Mouse (Mus musculus) embryonic facial prominence, embryonic 13.5 days (tissue): ENCODE measurements around the gene Slc7a8. TPM values are rescaled to one million over a fixed set of nuclear protein-coding genes. Genes with fewer than 3 reads are reported as not detected.
A peak's percentile ranks its signal among the peaks of the same experiment; 100 is the strongest.

Experiments used
- ATAC-seq: fragments of 200-750 bp; cut with Nextera tagmentation; 2 replicates; pipeline ENCODE4 v1.8.0; 2017; ENCODE audit warnings: low read depth; ENCODE audit not compliant: insufficient number of reproducible peaks, insufficient read depth, low FRiP score, low TSS enrichment
- H3K27ac ChIP-seq: fragments of 300-500 bp; sonication (generic); 2 replicates; pipeline ENCODE4 v1.5.1; 2015; ENCODE audit warnings: moderate library complexity, mild to moderate bottlenecking, inconsistent platforms
- H3K27me3 ChIP-seq: fragments of 300-500 bp; sonication (generic); 2 replicates; pipeline ENCODE4 v1.6.1; 2015; ENCODE audit warnings: mild to moderate bottlenecking, inconsistent platforms
- H3K36me3 ChIP-seq: fragments of 300-500 bp; sonication (generic); 2 replicates; pipeline ENCODE4 v1.6.1; 2015; ENCODE audit warnings: mild to moderate bottlenecking, inconsistent platforms
- H3K4me1 ChIP-seq: fragments of 300-500 bp; sonication (generic); 2 replicates; pipeline ENCODE4 v1.6.1; 2015; ENCODE audit warnings: inconsistent platforms
- H3K4me2 ChIP-seq: fragments of 300-500 bp; sonication (generic); 2 replicates; pipeline ENCODE4 v1.6.1; 2015; ENCODE audit warnings: moderate library complexity, mild to moderate bottlenecking, inconsistent platforms
- H3K4me3 ChIP-seq: fragments of 300-500 bp; sonication (generic); 2 replicates; pipeline ENCODE4 v1.5.1; 2015; ENCODE audit warnings: mild to moderate bottlenecking, inconsistent platforms
- H3K9ac ChIP-seq: fragments of 300-500 bp; sonication (generic); 2 replicates; pipeline ENCODE4 v1.6.1; 2015; ENCODE audit warnings: mild to moderate bottlenecking, inconsistent platforms
- H3K9me3 ChIP-seq: fragments of 300-500 bp; sonication (generic); 2 replicates; pipeline ENCODE4 v1.6.1; 2016; ENCODE audit warnings: inconsistent platforms
- WGBS: fragments of 180-500 bp; shearing (Covaris S2); methylation state at CpG from one replicate; pipeline ENCODE4 v1.1.7; 2015; ENCODE audit warnings: mixed read lengths; 5-methylcytosine and 5-hydroxymethylcytosine counted together
- polyA plus RNA-seq: library from polyadenylated mRNA; unstranded; fragments of >200 nt; fragmentation: Nextera tagmentation; extraction: Ambion mirVana; gene quantifications from 2 replicates; pipeline ENCODE4 v1.2.1, GENCODE M21; 2015

The Slc7a8 gene
- polyA plus RNA-seq, 1 experiment from 2014 or later: 2.9 TPM

DNA sequence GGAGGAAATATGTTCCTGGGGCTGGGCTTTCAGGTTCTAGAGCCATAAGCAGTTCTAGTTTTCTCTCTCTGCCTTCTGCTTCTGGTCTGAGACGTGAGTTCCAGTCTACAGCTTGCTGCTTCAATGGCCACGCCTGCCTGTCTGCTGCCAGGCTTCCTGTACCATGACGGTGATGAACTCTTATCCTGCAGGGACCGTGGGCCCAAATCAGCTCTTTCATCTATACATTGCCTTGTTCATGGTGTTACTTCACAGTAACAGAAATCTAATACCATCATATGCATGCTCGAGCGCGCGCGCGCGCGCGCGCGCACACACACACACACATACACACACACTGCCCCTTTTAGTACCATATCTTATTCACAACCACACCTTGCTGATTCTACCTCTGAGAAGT, 15.0 kb upstream of the Slc7a8 start:
- Histone ChIP-seq H3K4me1 (no peaks in the 10 kb centered on the region), H3K9ac (no peak overlapping the region), H3K9me3 (no peaks in the 10 kb centered on the region), H3K4me3 (no peak overlapping the region), H3K4me2 (no peak overlapping the region), H3K27ac (no peak overlapping the region), H3K36me3 (no peaks in the 10 kb centered on the region), H3K27me3 (peaks cover 10% of the 10 kb centered on the region; the same call in 1 of the 2 replicates)
- no peak for ATAC-seq
- 89% methylated on average over 15 of the region's 15 CpGs for WGBS

DNA sequence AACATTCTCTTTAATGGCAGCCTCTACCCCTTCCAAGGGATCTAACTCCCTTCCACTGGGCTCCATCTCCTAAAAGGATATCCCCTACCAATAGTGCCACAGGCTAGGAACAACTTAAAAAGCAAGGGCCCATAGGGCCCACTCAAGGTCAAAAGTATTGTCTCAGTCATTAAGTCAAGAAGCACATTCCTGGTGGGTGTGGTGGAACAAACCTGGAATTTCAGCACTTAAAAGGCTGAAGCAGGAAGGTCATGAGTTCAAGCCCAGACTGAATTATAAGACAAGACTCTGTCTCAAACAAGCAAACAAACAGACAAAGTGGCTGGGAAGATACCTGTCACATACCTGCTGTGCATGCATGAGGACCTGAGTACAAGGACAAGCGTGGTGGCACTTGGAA, 14.2 kb upstream of the Slc7a8 start:
- Histone ChIP-seq H3K27me3 (peaks cover 10% of the 10 kb centered on the region; the same call in 1 of the 2 replicates), H3K27ac (no peak overlapping the region), H3K9ac (no peak overlapping the region), H3K4me3 (no peak overlapping the region), H3K4me2 (no peak overlapping the region), H3K36me3 (no peaks in the 10 kb centered on the region), H3K9me3 (no peaks in the 10 kb centered on the region), H3K4me1 (no peaks in the 10 kb centered on the region)
- ATAC-seq: no peak
- WGBS: 80% methylated on average over 1 of the region's 1 CpGs

DNA sequence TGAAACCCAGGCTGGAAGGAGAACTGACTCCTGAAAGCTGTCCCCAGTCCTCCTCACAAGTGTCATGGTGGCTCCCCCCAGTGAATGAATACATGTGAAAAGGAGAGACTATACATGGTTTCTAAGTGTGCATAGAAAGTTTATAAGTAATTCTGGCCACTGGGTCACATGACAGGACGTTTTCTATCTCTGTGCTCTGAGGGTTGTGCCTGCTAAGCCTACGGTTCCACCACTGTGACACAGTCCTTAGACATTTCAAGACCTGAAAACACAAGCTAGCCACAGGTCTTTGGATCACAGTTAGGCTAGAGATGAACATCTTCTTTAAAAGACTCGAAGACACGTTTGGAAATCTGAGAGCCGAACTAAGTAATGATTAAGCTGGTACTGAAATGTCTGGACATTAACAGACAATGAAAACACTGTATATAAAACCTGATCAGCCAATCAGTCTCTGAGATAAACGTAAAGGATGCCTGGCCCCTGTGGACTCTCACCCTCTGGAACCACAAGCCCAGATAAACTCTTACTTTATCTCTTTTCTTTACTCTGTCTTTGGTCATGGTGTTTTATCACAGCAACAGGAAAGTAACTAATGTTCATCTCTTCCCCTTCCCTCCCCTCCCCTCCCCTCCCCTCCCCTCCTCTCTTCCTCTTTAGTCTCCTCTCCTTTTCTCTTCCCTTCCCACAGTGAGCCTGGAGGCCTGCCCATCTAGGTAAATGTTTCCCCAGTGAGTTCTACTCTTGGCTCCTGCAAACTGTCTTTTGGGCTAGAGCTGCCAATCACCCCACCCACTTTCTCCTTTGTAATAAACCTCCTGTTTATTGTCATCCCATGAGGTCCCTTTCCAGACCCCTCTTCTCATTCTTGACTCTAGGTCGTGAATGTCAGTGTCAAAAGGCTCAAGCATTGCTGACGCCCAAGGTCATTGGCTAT, 12.4 kb upstream of the Slc7a8 start:
- 79% methylated on average over 8 of the region's 8 CpGs for WGBS
- ATAC-seq: no peak
- Histone ChIP-seq H3K4me2 (no peak overlapping the region), H3K36me3 (no peaks in the 10 kb centered on the region), H3K27ac (no peak overlapping the region), H3K9me3 (no peaks in the 10 kb centered on the region), H3K27me3 (no peaks in the 10 kb centered on the region), H3K4me1 (no peaks in the 10 kb centered on the region), H3K9ac (no peak overlapping the region), H3K4me3 (no peak overlapping the region)

DNA sequence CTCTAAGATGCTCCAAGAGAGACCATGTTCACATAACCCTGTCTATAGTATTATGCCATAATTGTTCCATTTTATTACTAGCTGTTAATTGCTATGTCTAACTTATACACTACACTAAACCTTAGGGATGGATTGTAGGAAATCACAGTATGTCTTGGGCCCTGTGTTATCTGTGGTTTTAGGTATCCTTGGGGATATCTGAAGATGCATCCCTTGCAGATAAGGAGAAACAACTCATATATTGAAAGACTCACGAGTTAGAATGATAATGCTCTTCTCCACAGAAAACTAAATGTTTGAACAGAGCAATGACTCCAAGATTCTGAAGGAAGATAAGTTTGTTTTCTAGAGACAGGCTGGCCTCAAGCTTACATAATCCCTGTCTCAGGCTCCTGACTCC, 11.6 kb upstream of the Slc7a8 start:
- no peak overlapping the region for H3K9ac ChIP-seq
- H3K9me3 ChIP-seq: no peaks in the 10 kb centered on the region
- H3K36me3 ChIP-seq: no peaks in the 10 kb centered on the region
- H3K27ac ChIP-seq: no peak overlapping the region
- no peak for ATAC-seq
- no peaks in the 10 kb centered on the region for H3K27me3 ChIP-seq
- no peaks in the 10 kb centered on the region for H3K4me1 ChIP-seq
- H3K4me3 ChIP-seq: no peak overlapping the region
- H3K4me2 ChIP-seq: no peak overlapping the region
- 74% methylated on average over 1 of the region's 1 CpGs for WGBS

DNA sequence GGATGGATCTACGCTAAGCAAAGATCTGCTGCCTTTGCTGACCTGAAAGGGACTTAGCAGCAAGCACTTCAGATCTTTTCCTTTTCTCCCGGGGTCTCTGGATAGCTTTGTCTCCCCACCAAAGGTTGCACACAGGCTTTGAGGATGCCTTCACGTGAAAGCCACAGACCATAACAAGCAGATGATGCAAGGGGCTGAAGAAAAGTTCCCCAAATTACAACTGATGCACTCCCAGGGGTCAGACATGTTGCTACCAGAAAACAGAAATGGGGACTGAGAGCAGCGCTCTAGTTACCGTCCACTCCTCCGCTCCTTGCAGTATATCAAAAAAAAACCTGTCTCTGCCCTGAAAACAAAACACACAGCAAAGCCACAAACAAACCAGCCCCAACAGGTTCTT, 10.4 kb upstream of the Slc7a8 start:
- WGBS: 72% methylated on average over 6 of the region's 6 CpGs

DNA sequence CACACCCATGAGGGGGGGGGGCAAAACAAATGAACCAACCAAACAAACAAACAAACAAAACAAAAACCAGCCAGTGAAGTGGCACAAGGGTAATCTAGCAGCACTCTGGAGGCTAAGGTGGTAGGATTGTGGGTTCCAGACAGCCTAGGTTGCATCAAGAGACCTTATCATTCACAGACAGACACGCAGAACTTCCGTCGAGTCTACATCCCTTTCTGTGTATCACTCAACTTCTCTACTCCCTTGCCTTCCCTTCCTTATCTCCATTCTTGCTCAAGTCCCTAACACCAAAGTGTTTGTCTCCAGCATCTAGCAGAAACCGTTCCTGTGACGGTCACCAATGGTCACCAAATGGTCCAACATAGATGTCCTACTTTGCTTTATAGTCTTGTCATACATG, 6.5 kb upstream of the Slc7a8 start:
- H3K27ac ChIP-seq: no peak overlapping the region
- no peak overlapping the region for H3K4me3 ChIP-seq
- H3K36me3 ChIP-seq: no peaks in the 10 kb centered on the region
- H3K27me3 ChIP-seq: peaks cover under 1% of the 10 kb centered on the region; the same call in 1 of the 2 replicates
- ATAC-seq: no peak
- peaks cover 8% of the 10 kb centered on the region; the same call in 1 of the 2 replicates for H3K4me1 ChIP-seq
- H3K9ac ChIP-seq: no peak overlapping the region
- 93% methylated on average over 5 of the region's 5 CpGs for WGBS
- H3K4me2 ChIP-seq: no peak overlapping the region
- no peaks in the 10 kb centered on the region for H3K9me3 ChIP-seq

More for the DNA sequence above, 10.4 kb upstream of the Slc7a8 start:
- H3K9me3 ChIP-seq: no peaks in the 10 kb centered on the region
- H3K9ac ChIP-seq: no peak overlapping the region
- H3K27ac ChIP-seq: no peak overlapping the region
- no peaks in the 10 kb centered on the region for H3K27me3 ChIP-seq
- no peak for ATAC-seq
- no peak overlapping the region for H3K4me3 ChIP-seq
- H3K4me1 ChIP-seq: no peaks in the 10 kb centered on the region
- no peaks in the 10 kb centered on the region for H3K36me3 ChIP-seq
- H3K4me2 ChIP-seq: no peak overlapping the region

DNA sequence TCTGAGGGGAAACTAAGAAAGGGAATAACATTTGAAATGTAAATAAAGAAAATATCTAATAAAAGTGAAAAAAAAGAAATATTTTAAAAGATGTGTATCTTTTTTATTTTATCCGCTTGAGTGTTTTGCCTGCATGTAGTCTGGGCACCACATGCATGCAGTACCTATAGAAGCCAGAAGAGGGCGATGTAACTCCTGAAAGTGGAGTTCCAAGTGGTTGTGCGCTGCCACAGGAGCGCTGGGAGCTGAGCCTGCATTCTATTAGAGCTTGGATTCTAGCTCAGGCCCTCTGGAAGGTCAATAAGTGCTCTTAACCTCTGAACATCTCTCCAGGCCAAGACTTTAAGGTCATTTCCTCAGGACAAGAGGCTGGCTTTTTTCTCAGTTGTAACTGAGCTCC, 5.5 kb upstream of the Slc7a8 start:
- ATAC-seq: no peak
- no peak overlapping the region for H3K9ac ChIP-seq
- no peaks in the 10 kb centered on the region for H3K9me3 ChIP-seq
- no peaks in the 10 kb centered on the region for H3K36me3 ChIP-seq
- H3K27me3 ChIP-seq: peaks cover 8% of the 10 kb centered on the region
- 56% methylated on average over 4 of the region's 4 CpGs for WGBS
- H3K27ac ChIP-seq: no peak overlapping the region
- no peak overlapping the region for H3K4me3 ChIP-seq
- H3K4me2 ChIP-seq: no peak overlapping the region
- peaks cover 8% of the 10 kb centered on the region; the same call in 1 of the 2 replicates for H3K4me1 ChIP-seq

DNA sequence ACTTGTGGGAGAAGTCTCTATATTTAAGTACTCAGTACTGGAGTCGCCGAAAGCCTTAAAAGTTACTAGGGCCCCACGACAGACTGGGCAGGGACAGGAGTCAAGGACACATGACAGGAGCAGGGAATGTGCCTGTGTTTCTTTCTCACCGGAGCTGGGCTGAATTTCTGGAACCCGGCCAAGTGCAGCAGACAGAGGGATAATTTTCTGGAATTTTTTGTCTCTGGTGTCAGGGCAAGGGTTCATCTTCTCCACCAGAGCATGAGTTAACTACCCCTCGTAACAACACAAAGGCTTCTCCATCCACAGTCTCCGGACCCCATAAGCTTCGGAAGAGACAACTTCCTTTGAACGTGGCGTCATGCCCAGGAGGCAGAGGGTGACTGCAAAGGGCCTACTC, 4.7 kb upstream of the Slc7a8 start:
- Histone ChIP-seq H3K36me3 (no peaks in the 10 kb centered on the region), H3K4me1 (peaks cover 11% of the 10 kb centered on the region; the same call in 1 of the 2 replicates), H3K4me3 (no peak overlapping the region), H3K9me3 (no peaks in the 10 kb centered on the region), H3K27ac (no peak overlapping the region), H3K9ac (no peak overlapping the region), H3K4me2 (peak overlapping the region; percentile 20; the same call in 1 of the 2 replicates), H3K27me3 (peaks cover 16% of the 10 kb centered on the region)
- no peak for ATAC-seq
- WGBS: 40% methylated on average over 10 of the region's 10 CpGs

DNA sequence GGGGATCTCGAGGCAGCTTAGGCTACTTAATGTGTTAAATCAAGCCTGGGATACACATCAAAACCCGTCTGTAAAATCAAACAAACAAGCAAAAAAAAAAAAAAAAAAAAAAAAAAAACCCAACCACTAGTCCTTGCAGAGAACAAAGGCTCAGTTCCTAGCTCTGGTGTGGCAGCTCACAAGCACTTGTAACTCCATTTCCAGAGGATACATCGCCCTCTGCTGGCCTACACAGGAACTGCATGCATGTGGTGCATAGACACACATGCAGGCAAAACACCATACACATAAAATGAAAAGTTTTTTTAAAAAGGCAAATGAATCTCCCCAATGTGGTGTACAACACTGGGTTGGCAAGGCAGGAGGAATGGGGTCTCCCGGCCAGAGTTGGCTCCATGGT, 4.2 kb upstream of the Slc7a8 start:
- H3K9ac ChIP-seq: no peak overlapping the region
- peaks cover 22% of the 10 kb centered on the region for H3K27me3 ChIP-seq
- H3K4me2 ChIP-seq: no peak overlapping the region
- H3K27ac ChIP-seq: no peak overlapping the region
- WGBS: 51% methylated on average over 4 of the region's 4 CpGs
- no peaks in the 10 kb centered on the region for H3K36me3 ChIP-seq
- H3K9me3 ChIP-seq: no peaks in the 10 kb centered on the region
- peaks cover 13% of the 10 kb centered on the region for H3K4me1 ChIP-seq
- ATAC-seq: no peak
- no peak overlapping the region for H3K4me3 ChIP-seq

DNA sequence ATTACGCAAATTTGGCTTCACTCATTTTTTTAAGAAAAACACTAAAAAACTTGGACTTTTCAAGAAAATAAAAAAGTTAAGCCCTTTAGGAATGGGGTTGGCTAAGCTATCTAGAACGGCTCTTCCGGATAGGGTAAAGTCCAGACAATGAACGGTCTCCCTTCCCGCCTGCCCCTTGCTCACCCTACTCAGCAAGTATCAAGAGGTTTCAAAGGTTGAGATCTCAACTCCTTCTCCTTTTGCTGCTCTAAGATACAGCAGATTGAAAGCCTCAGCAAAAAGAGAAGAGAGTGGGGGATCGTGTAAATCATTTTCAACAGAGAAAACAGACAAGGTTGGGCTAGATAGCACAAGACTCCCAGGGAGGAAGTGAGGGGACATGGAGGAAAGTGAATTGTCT, 1.2 kb upstream of the Slc7a8 start:
- Histone ChIP-seq H3K9ac (no peak overlapping the region), H3K4me2 (no peak overlapping the region), H3K4me3 (no peak overlapping the region), H3K27me3 (peaks cover 44% of the 10 kb centered on the region), H3K4me1 (peaks cover 20% of the 10 kb centered on the region), H3K36me3 (no peaks in the 10 kb centered on the region), H3K9me3 (no peaks in the 10 kb centered on the region), H3K27ac (no peak overlapping the region)
- ATAC-seq: no peak
- 90% methylated on average over 6 of the region's 6 CpGs for WGBS

DNA sequence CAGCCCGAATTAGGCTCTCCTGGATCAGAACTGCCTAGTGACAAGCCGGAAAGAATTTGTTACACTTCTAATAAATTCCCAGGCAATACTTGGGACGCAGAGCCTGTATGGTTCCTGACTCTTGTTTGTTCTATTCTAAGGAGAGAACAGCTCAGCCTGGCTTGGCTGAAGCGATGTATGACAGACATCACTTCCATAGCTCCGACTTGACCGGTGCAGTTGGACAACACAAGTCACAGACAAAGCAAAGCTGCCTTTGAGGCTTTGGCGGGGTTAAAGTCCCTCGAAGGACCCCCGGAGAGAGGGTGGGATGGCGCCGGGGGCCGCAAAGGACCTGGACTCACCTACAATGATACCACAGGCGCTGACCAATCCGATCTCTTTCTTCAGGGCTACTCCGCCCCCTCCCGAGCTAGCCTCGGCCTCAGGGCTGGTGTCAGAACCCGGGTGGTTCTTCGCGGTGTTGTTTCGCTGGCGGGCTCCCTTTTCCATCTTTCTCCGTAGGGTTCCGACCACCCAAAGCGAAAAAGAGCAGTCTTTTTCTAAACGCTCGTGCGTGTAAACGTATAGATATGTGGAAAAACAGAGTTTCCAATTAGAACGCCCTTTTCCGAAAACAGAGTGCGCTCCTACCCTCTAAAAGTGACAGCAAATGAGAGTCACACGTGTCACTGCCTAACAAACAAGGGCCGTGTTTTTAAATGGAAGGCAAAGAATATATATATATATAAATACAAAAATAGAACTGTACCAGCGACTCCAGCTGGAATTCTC, 723 bp downstream of the Slc7a8 start:
- Histone ChIP-seq H3K27ac (no peak overlapping the region), H3K9me3 (no peaks in the 10 kb centered on the region), H3K4me1 (peaks cover 11% of the 10 kb centered on the region), H3K36me3 (no peaks in the 10 kb centered on the region), H3K27me3 (peaks cover 44% of the 10 kb centered on the region), H3K9ac (peak overlapping the region; percentile 62), H3K4me3 (peak overlapping the region; percentile 53), H3K4me2 (peak overlapping the region; percentile 90)
- 2% methylated on average over 35 of the region's 35 CpGs for WGBS
- ATAC-seq: no peak
